Mouse (Mus musculus) cerebellum, adult 11-12 months (tissue): ENCODE measurements around the gene Psors1c2.
"Not testable (repeated sequence)": the region's sequence is repeated elsewhere in the genome, so short reads cannot be mapped to it uniquely, and the experiment has no call there.

Source experiments
- DNase-seq: peaks from one replicate; pipeline ENCODE4 v3.0.0; 2022

The Psors1c2 gene

DNA sequence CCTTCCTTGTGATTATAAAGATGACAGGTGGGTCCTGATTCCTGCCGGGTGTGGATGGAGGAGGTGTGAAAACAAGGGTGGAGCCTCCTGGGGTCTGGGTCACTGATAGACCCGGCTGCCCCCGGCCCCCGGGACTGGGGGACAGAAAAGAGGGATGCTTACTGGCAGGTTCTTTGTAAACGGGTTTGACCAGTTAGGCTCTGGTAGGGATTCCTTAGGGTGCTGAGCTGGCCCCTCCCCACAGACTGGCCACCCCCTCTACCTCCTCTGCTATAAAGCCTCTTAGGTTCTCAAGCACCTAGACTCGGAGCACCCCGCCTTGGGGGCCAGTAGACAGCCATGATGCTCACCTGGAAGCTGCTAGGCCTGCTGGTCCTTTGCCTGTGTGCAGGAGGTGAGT, at the start of gene Psors1c2:
Gene Psors1c2 (plus strand): TSS at position 301 of the 400 bp plus-strand sequence.
- no peak for DNase-seq

- no peak for DNase-seq
Observed at GRCm38 (mm10) chr17:35484066-35484465, 48.9 kb upstream of the Psors1c2 start.

DNA sequence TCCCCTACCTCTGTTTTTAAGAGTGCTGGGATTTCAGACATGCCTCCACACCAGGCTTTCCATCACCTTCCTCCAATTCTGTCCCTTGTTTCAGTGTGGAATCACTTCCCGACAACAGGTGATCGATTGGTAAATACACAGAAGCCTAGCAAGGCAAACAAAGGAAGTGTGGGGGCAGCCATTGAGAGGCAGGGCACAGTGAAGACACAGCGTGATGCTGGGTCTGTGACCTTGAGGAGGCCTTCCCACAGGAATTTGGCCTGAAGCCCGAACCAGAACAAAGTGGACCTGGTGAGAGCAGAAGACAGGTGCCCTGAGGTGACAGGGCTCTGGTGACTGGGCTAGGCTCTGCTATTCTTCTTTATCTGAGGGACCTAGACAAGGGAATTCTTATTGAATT, 47.3 kb upstream of the Psors1c2 start:
- no peak for DNase-seq

DNA sequence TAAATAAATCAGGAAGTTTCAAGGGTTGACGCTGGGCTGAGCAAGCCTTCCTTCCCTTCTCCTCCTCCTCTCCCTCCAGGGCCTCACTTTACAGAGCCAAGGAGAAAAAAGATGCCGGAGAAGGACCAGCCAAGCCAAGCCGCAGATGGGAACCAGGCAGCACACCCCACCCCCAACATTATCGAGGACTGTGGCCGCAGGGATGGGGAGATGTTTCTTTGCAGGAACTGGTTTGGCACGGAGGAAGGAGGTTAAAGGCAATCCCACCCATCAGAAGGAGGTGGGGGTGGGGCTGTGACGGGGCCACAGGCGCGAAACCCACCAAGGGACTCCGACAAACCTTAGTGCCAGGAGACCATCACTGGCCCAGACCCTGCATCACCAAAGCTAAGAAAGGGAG, 46.3 kb upstream of the Psors1c2 start:
- no peak for DNase-seq

DNA sequence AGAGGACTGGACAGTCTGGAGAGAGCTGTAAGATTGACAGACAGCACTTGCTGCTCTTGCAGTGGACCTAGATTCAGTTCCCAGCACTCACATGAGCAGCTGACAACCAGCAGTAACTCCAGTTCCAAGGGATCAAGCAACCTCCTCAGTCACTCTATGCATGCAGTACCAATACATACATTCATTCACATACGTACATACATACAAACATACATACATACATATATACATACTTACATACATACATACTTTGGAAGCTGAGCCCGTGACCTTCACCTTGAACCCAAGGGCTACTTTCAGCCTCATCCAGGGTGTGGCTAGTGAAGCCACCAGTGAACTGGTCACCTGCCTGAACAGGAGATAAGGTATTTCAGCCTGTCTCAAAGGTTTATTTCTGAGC, 45.0 kb upstream of the Psors1c2 start:
- DNase-seq: no peak

GRCm38 (mm10) chr17:35490320-35490719, 42.7 kb upstream of the Psors1c2 start:
- DNase-seq: no peak

- DNase-seq: no peak
Observed at GRCm38 (mm10) chr17:35497124-35497523, 35.9 kb upstream of the Psors1c2 start.

DNA sequence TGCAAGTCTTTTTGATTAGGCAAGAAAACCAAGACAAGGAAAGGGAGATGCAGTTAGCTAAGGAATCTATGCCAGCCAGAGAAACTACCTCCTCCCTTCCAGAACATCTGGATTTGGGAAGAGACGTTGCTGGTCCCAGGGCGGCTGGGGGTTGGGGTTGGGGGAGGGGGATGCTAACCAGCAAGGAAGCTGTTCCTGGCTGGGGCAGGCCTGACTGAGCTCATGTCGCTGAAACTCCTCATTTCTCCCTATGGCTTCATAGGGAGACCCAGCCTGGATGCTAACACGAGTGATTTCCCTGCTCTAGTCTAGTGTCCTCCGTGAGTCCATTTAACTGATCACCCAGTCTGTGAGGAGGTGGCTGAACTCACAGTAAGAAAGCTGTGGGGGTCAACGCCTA, 30.8 kb upstream of the Psors1c2 start:
- DNase-seq: no peak

DNA sequence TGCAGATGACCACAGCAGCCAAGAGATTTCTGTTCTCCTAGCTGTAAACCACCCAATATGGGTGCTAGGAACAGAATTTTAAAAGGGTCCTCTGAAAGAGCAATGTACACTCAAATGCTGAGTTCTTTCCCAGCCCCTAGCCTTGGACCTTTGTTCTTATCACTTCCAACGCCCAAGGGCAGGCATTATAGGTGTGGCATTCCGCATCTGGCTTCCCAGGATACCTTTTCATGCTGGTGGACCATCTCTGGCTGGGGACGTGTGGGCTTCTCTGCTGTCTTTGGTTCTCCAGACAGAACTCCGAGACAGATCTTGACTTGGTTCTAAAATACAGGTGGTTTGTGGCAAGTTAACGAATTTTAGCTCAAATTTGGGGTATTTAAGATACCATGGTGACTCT, 30.2 kb upstream of the Psors1c2 start:
- no peak for DNase-seq

GRCm38 (mm10) chr17:35503849-35504248, 29.2 kb upstream of the Psors1c2 start:
- no peak for DNase-seq

GRCm38 (mm10) chr17:35504628-35505481, 28.1 kb upstream of the Psors1c2 start:
- DNase-seq: no peak

DNA sequence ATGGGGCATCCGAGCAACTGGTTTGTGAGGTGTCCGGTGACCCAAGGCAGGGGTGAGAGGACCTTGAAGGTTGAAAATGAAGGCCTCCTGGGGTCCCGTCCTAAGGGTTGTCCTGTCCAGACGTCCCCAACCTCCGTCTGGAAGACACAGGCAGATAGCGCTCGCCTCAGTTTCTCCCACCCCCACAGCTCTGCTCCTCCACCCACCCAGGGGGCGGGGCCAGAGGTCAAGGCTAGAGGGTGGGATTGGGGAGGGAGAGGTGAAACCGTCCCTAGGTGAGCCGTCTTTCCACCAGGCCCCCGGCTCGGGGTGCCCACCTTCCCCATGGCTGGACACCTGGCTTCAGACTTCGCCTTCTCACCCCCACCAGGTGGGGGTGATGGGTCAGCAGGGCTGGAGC, 27.2 kb upstream of the Psors1c2 start, which contains the start of gene Pou5f1:
Gene Pou5f1 (plus strand): TSS at position 243 of the 400 bp plus-strand sequence.
- DNase-seq: no peak

- DNase-seq: no peak
Observed at GRCm38 (mm10) chr17:35506881-35507280, 26.1 kb upstream of the Psors1c2 start.

- DNase-seq: no peak
Observed at GRCm38 (mm10) chr17:35507556-35508260, 25.3 kb upstream of the Psors1c2 start.

DNA sequence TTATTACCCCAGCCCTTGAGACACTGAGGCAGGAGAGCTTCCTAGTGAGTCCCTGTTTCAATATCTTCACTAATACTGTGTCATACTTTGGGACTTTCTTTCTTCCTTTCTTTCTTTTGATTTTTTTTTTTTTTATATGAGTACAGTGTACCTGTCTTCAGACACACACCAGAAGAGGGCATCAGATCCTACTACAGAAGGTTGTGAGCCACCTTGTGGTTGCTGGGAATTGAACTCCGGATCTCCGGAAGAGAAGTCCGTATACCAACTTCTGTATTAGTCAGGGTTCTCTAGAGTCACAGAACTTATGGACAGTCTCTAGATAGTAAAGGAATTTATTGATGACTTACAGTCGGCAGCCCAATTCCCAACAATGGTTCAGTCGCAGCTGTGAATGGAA, 24.7 kb upstream of the Psors1c2 start:
- not testable (repeated sequence) for DNase-seq

DNA sequence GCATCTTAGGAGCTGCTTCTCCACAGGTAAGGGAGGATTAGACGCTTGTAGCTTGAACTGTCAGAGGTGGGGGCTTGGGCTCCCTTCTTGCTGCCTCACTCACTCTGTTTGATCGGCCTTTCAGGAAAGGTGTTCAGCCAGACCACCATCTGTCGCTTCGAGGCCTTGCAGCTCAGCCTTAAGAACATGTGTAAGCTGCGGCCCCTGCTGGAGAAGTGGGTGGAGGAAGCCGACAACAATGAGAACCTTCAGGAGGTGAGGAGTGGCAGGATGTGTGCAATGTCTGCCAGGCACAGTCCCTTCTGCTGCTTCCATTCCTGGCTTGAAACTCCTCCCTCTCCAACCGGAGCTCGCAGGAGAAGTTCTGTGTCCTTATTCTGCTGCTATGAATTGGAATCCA, 23.7 kb upstream of the Psors1c2 start:
- DNase-seq: no peak

DNA sequence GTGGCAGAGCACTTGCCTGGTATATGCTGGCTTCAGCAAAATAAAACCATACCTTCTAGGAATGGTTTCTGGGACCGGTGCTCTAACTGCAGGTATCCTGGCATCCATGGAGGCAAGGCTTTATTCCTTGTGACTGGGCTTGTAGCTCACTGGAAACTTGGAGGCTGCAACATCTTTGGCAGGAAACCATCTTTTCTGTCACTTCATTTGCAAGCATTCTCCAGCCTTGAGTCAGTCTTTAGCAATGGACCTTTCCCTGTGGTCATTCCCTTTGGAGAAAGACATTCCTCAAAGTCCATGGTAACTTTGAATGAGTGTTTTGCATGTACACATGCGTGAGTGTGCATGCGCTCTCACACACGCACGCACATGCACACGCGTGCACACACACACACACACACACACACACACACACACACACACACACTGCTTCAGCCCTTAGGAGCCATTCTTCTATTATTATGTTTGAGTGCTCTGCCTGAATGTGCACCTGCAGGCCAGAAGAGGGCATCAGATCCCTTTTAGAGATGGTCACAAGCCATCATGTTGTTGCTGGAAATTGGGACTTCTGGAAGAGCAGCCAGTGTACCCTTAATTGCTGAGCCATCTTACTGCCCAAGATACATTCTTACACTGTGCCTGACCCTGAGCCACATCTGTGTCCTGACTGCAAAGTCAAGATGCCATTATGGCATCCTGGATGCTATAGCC, 19.9 kb upstream of the Psors1c2 start:
- DNase-seq: no peak

DNA sequence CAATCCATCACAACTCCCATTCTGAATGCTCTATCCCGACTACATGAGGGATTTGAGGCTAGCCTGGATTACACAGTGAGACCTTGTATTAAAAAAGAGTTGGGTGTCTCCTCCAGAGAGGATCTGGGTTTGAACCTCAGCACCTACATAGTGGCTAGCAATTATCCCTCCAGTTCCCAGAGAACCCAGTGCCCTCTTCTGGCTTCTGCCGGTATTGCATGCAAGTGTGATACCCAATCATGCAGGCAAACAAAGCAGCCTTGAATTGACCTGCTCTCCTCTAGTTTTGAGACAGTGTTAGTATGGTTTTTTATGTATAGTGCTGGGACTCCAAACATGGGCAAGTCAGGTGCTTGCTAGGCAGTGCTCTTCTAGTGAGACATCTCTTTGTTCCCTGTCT, 19.1 kb upstream of the Psors1c2 start:
- DNase-seq: no peak

GRCm38 (mm10) chr17:35514756-35515155, 18.2 kb upstream of the Psors1c2 start:
- DNase-seq: no peak

GRCm38 (mm10) chr17:35515911-35516640, 16.9 kb upstream of the Psors1c2 start:
- peak; percentile 34 for DNase-seq

DNA sequence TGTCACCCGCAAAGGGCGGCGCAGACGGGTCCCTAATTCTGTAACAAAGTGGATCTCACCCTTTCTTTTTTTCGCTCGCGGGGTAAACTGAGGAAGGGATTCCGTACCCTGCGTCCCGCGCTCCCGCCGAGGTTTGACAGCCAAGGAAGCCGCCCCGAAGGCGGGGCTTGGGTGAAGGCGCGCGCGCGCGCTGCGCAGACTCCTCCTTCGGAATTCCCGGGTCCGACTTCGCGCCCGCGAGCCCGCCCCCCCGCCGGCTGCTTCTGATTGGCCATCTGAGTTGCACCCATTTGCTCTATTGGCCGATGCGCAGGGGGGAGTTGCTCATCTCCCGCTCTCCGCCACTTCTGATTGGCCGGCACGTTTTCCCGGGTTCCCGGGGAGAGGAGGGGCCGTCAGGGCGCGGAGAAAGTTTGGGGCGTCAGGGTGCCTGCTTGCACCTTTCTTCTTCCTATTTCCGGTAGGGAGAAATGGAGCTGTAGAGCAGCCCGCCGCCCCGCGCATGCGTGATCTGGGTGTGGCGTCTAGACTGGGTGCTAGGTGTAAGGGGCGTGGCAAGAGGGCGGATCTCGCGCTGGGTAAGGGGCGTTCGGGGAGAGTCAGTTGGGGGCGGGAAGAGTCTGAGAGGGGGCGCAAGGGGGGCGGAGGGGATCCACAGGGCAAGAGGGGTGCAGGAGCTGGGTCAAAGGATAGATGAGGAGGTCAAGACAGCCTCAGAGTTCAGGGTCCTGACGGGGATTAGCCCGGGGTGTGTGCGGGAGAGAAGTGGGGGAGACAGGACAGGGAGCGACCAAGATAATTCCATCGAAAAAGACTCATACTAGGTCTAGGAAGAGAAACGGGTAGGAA, 16.1 kb upstream of the Psors1c2 start, which contains the start of the genes Tcf19 and Cchcr1:
Gene Tcf19 (minus strand): TSS at position 173 of the 849 bp plus-strand sequence.
Gene Cchcr1 (plus strand): TSS at position 449 of the 849 bp plus-strand sequence.
- peak; percentile 93 for DNase-seq

DNA sequence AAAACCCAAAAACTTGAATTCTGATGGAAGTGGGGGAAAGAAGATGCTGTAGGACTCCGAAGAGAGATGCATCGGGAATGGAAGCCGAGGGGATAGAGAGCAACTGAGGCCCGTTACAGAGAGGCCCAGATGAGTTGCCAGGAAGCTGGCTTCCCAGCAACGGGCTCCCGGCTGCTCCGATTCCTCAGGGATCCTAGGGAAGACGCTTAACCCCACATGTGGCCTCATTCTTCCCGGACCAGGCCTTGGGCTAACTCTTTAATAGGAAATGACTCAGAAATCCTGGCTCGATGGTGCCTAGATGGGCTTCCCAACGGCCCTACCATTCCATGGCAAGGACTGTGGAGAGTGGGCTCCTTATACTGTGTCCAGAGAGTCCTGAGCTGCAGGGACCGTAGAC, 15.5 kb upstream of the Psors1c2 start:
- no peak for DNase-seq
